Mouse (Mus musculus): Measurements from ENCODE around the gene Rab1a.

Rab1a gene

GRCm38 (mm10) chr11:20248840-20249239 is 47.6 kb downstream of the Rab1a start:
- DNase-seq = no peak

DNA sequence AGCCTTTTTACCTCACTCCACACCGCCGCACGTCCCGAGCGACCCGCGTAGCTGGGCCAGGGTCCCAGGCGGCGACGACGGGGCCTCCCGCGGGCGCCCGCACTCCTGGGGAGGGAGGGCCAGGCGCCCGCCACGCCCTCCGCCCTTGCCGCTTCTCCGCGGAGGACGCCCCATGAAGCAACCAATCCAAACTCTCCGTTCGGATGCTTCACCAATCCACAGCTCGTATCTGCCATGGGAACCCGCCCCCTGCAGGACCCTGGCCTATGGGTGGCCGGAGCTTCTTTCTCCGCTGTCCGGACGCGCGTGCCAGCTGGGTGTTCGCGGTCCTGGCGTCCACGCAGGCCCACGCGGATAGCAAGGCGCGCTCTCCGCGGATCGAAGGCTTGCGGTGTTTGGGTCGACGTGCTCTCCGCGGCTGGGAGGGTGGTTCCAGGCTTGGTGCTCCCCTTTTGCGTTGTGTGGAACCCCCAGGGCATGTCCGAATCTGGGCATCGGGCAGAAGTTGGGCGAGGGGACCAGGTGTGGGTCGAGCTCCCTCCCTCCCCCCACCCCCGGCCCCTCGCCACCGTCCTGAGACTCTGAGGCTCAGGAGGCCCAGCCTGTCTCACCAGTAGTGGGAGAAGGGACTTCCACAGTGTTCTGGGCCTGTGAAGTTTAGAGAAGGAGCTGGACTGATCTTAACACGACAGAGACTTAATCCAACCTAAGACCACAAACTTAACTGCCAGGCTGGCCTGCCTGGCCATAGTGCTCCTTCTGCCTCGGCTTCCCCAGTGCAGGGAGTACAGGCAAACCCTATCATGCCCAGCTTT is 48.3 kb downstream of the Rab1a start, which contains the start of gene Cep68:
Gene Cep68, minus strand, starts transcription at position 134 of the 815 bp plus-strand sequence.
- DNase-seq = peak; percentile 95

- DNase-seq = no peak
These were observed 49.4 kb downstream of the Rab1a start for GRCm38 (mm10) chr11:20250476-20251178.

DNA sequence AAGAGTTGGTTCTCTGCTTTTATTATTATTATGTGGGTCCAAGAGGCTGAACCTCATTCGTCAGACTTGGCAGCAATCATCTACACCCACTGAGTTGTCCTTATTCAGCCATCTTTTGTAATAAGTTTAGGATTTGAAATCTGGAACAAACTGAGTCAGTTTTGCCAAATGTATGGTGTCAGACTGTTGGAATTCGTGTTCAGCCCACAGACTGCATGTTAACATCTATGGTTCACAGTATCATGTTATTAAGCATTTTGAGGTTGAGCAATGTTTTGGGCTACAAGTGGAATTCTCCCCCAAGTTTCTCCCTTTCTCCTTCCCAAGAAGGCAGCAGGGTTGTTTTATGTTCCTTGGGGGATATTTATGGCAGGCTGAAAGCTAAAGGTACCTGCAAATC is 51.9 kb downstream of the Rab1a start:
- DNase-seq = no peak

DNA sequence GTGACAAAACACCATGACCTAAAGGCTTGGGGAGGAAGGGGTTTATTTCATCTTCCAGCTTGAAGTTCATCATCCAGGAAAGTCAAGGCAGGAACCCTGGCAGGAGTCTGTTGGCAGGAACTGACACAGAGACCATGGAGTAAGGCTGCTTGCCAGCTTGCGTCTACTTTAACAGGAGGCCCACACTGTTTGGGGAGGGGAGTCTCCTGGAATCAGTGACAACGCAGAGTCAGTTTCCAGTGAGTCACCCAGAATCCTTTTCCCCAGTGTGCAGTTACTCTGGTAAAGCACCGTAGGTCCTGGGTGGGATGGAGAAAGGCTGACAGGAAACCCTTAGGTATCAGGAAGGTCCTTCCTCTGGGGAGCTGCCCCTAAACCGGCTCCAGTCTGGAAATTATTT is 53.6 kb downstream of the Rab1a start:
- no peak for DNase-seq

- no peak for DNase-seq
These were observed 61.6 kb downstream of the Rab1a start for GRCm38 (mm10) chr11:20262628-20263380.

DNA sequence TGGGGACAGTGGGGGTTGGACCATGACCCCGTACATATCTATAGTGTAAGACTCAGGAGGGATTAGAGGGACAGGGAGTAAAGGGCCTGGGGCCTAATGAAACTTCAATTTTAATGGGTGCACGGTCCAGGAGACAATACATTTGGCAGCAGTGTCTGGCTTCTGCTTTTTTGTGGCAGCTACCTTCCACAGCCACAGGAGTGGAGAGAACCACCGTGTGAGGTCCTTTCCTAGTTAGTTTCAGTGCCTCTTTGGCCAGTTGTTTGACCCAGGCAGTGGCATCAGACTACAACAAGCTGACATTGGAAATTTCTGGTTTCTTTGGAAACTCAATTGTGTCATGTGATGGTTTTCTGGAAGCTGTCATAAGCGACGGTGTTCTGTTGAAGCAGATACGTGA is 68.7 kb downstream of the Rab1a start:
- DNase-seq = no peak

DNA sequence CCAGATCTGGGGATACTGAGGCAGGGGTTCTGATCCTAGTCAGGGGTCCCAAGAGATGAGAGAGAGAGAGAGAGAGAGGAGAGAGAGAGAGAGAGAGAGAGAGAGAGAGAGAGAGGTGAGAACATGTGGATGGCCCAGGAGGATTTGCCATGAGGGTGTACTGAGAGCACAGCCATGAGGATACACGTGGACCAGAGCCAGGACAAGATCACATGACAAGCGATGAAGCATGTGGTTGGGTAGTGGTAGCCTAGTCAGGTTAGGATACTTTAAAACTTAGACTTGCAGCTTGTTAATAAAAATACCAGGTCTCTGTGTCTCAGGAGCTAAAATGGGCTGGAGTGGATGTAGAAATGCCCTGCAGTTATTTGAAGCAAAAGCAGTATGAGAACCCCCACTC is 74.7 kb downstream of the Rab1a start:
- DNase-seq = no peak
